ENCODE assay signal across 9 mouse cellular contexts in the genomic region with DNA sequence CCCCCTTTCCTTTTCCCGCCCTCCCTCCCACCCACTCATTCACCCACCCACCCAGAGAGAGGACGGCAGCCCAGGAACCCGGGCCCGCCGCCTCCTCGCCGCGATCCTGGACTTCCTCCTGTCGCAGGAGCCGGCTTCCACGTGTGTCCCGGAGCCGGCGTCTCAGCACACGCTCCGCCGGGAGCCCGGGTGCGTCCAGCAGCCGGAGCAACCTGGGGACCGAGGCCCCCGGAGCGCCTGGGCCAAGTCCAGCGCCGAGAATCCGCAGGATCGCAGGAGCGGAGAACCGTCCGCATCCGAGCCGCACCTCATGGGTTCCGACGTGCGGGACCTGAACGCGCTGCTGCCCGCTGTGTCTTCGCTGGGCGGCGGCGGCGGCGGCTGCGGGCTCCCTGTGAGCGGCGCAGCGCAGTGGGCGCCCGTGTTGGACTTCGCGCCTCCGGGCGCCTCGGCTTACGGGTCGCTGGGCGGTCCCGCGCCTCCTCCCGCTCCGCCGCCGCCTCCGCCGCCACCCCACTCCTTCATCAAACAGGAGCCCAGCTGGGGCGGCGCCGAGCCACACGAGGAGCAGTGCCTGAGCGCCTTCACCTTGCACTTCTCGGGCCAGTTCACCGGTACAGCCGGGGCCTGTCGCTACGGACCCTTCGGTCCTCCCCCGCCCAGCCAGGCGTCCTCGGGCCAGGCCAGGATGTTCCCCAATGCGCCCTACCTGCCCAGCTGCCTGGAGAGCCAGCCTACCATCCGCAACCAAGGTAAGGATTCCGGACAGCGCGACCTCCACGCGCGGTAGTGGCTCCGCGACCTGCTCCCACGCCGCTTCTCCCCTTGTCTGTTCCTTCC. TPM values are rescaled to one million over a fixed set of nuclear protein-coding genes. Genes with fewer than 3 reads are reported as not detected.
DNase-seq lines count a peak whose midpoint lies in the region; ATAC-seq and TF ChIP-seq lines count a peak whose summit lies in the region.
"Had no signal": no experiment of that assay in that cellular context is flagged by ENCODE, and none has a peak within 500 bp of the region (broad histone marks: within the 10 kb centered on the region; RNA-seq: fewer than 3 reads in every experiment).

No protein-coding gene starts in this region.

- H3K4me2 ChIP-seq in hindbrain, embryonic 11.5 days (replicated peaks; ENCODE audit: low read depth, low read length): 0 out of 2 replicates have a peak overlapping the region, but pooled peaks have one; percentile 19
- H3K4me2 ChIP-seq in limb, embryonic 15.5 days: peak overlapping the region; percentile 52

- H3K27ac ChIP-seq in hindbrain, embryonic 11.5 days (ENCODE audit: low read depth, low read length): no peak overlapping the region
- H3K27ac ChIP-seq in limb, embryonic 15.5 days: no peak overlapping the region

- H3K27me3 ChIP-seq in E14TG2a.4 (ENCODE audit: insufficient read depth, low read length): peaks cover 97% of the 10 kb centered on the region
- H3K27me3 ChIP-seq in hindbrain, embryonic 11.5 days (ENCODE audit: control insufficient read depth, insufficient read depth, low read length): peaks cover 93% of the 10 kb centered on the region
- peaks cover 95% of the 10 kb centered on the region for H3K27me3 ChIP-seq in limb, embryonic 15.5 days

- no peaks in the 10 kb centered on the region for H3K9me3 ChIP-seq in E14TG2a.4 (ENCODE audit: low read length)
- H3K9me3 ChIP-seq in hindbrain, embryonic 11.5 days (ENCODE audit: control insufficient read depth, low read length): no peaks in the 10 kb centered on the region
- H3K9me3 ChIP-seq in limb, embryonic 15.5 days: no peaks in the 10 kb centered on the region

- TF ChIP-seq CTCF in E14TG2a.4 (conservative IDR thresholded peaks at IDR 0.05; ENCODE audit: low read length): no peak

- peaks cover 70% of the 10 kb centered on the region for H3K4me1 ChIP-seq in E14TG2a.4 (replicated peaks; ENCODE audit: low read depth, low read length)
- 0 out of 2 replicates have a peak, but pooled peaks cover 4% of the 10 kb centered on the region for H3K4me1 ChIP-seq in hindbrain, embryonic 11.5 days (replicated peaks; ENCODE audit: control insufficient read depth, insufficient read depth, low read length)
- H3K4me1 ChIP-seq in limb, embryonic 15.5 days: peaks cover 39% of the 10 kb centered on the region

- H3K36me3 ChIP-seq in E14TG2a.4 (ENCODE audit: insufficient read depth, low read length): no peaks in the 10 kb centered on the region
- H3K36me3 ChIP-seq in hindbrain, embryonic 11.5 days (ENCODE audit: control insufficient read depth, insufficient read depth, low read length): no peaks in the 10 kb centered on the region
- H3K36me3 ChIP-seq in limb, embryonic 15.5 days: no peaks in the 10 kb centered on the region

- peak overlapping the region; percentile 82 for H3K4me3 ChIP-seq in E14TG2a.4 (replicated peaks; ENCODE audit: low read length)
- H3K4me3 ChIP-seq in hindbrain, embryonic 11.5 days (ENCODE audit: low read depth, low read length): peak overlapping the region; percentile 22
- peak overlapping the region; percentile 30 for H3K4me3 ChIP-seq in limb, embryonic 15.5 days

- no peak overlapping the region for H3K9ac ChIP-seq in hindbrain, embryonic 11.5 days (ENCODE audit: low read depth, low read length)
- H3K9ac ChIP-seq in limb, embryonic 15.5 days: no peak overlapping the region

- peak; percentile 33 for ATAC-seq in hindbrain, embryonic 11.5 days (ENCODE audit: low FRiP score)
- no peak for ATAC-seq in limb, embryonic 15.5 days (ENCODE audit: insufficient number of reproducible peaks, low FRiP score, low TSS enrichment, low read depth)

- under 1% methylated on average over 68 of the region's 92 CpGs for WGBS in hindbrain, embryonic 11.5 days
- WGBS in limb, embryonic 15.5 days: under 1% methylated on average over 88 of the region's 92 CpGs

- DNase-seq in ZHBTc4 (ENCODE audit: low read depth, low spot score): peak; percentile 67
- DNase-seq in hindbrain, embryonic 11.5 days (ENCODE audit: low spot score): peak; percentile 66
- peak; percentile 73 for DNase-seq in testis, postnatal 10 days (ENCODE audit: low spot score)
- no peak for DNase-seq in urinary bladder, postnatal 4 days (ENCODE audit: low spot score in 2 of 2)
- DNase-seq in right cerebral cortex, postnatal 10 days (ENCODE audit: low spot score in 2 of 2): no peak
- no peak for DNase-seq in thymus, postnatal 14 days

RNA-seq across cellular contexts. Expression of gene Wt1, which starts 0.6 kb away (rescaled TPM):
- 0.52 and 0.68 TPM in 2 replicates for polyA plus RNA-seq in hindbrain, embryonic 11.5 days (2014; fragmentation: Nextera tagmentation; extraction: Ambion mirVana)
- polyA plus RNA-seq in limb, embryonic 15.5 days (2015; fragmentation: Nextera tagmentation; extraction: Ambion mirVana): 0.51 and 1.1 TPM in 2 replicates

RNA-seq across cellular contexts. Expression of gene Gm11060, which starts 35.1 kb away (rescaled TPM):
- not detected in 2 replicates for polyA plus RNA-seq in hindbrain, embryonic 11.5 days (2014; fragmentation: Nextera tagmentation; extraction: Ambion mirVana)
- polyA plus RNA-seq in limb, embryonic 15.5 days (2015; fragmentation: Nextera tagmentation; extraction: Ambion mirVana): not detected in 2 replicates
- polyA plus RNA-seq: brain, embryonic 14.5 days had no signal

Comparison
In these comparisons a context has a peak if more than half of its experiments do, and no peak if none do; other contexts are left out.
1. H3K4me3 ChIP-seq: peak in every context shown above with its lines; median percentile 82 in E14TG2a.4; 30 in limb, embryonic 15.5 days; 22 in hindbrain, embryonic 11.5 days.
2. DNase-seq: peak in ZHBTc4 (single experiment), hindbrain, embryonic 11.5 days (single experiment) and testis, postnatal 10 days (single experiment); none in urinary bladder, postnatal 4 days (0 of 2), right cerebral cortex, postnatal 10 days (0 of 2) and thymus, postnatal 14 days (single experiment).